Mouse (Mus musculus): ENCODE measurements around the gene Olfr270. TPM values are rescaled to one million over a fixed set of nuclear protein-coding genes. Genes with fewer than 3 reads are reported as not detected.

Olfr270 gene
- not detected in 2 replicates for polyA plus RNA-seq (2014; fragmentation: Nextera tagmentation; extraction: Ambion mirVana)

GRCm38 (mm10) chr4:52964247-52964646, at the start of gene Olfr270:
Olfr270 (plus strand) TSS chr4:52964547.
- H3K36me3 ChIP-seq (ENCODE audit: control insufficient read depth, insufficient read depth, low read length) = no peaks in the 10 kb centered on the region
- H3K9me3 ChIP-seq (ENCODE audit: control insufficient read depth, low read depth, low read length) = no peaks in the 10 kb centered on the region
- H3K4me3 ChIP-seq (ENCODE audit: low read depth, low read length) = no peak within 1 kb of the TSS
- H3K9ac ChIP-seq (replicated peaks; ENCODE audit: low read depth, low read length) = no peak within 1 kb of the TSS
- no peak within 1 kb of the TSS for H3K4me2 ChIP-seq (replicated peaks; ENCODE audit: low read depth, low read length)
- H3K27ac ChIP-seq (ENCODE audit: low read length) = no peak within 1 kb of the TSS
- no peaks in the 10 kb centered on the region for H3K4me1 ChIP-seq (ENCODE audit: control insufficient read depth, insufficient read depth, low read length)
- no peak for ATAC-seq (ENCODE audit: insufficient number of reproducible peaks, insufficient read depth, low FRiP score, low read depth)
- H3K27me3 ChIP-seq (ENCODE audit: control insufficient read depth, insufficient read depth, low read length) = no peaks in the 10 kb centered on the region

GRCm38 (mm10) chr4:52916659-52917310, 47.6 kb upstream of the Olfr270 start:
- Histone ChIP-seq H3K27me3 (ENCODE audit: control insufficient read depth, insufficient read depth, low read length) (no peaks in the 10 kb centered on the region), H3K9ac (replicated peaks; ENCODE audit: low read depth, low read length) (no peak overlapping the region), H3K4me2 (replicated peaks; ENCODE audit: low read depth, low read length) (no peak overlapping the region), H3K4me1 (ENCODE audit: control insufficient read depth, insufficient read depth, low read length) (no peaks in the 10 kb centered on the region), H3K9me3 (ENCODE audit: control insufficient read depth, low read depth, low read length) (no peaks in the 10 kb centered on the region), H3K36me3 (ENCODE audit: control insufficient read depth, insufficient read depth, low read length) (no peaks in the 10 kb centered on the region), H3K4me3 (ENCODE audit: low read depth, low read length) (no peak overlapping the region), H3K27ac (ENCODE audit: low read length) (no peak overlapping the region)
- no peak for ATAC-seq (ENCODE audit: insufficient number of reproducible peaks, insufficient read depth, low FRiP score, low read depth)
- WGBS = 79% methylated on average over 6 of the region's 6 CpGs

GRCm38 (mm10) chr4:52917311-52917688, 47.0 kb upstream of the Olfr270 start:
- H3K9ac ChIP-seq (replicated peaks; ENCODE audit: low read depth, low read length) = no peak overlapping the region
- H3K36me3 ChIP-seq (ENCODE audit: control insufficient read depth, insufficient read depth, low read length) = no peaks in the 10 kb centered on the region
- ATAC-seq (ENCODE audit: insufficient number of reproducible peaks, insufficient read depth, low FRiP score, low read depth) = no peak
- WGBS = 94% methylated on average over 2 of the region's 2 CpGs
- H3K4me2 ChIP-seq (replicated peaks; ENCODE audit: low read depth, low read length) = no peak overlapping the region
- no peak overlapping the region for H3K27ac ChIP-seq (ENCODE audit: low read length)
- no peaks in the 10 kb centered on the region for H3K9me3 ChIP-seq (ENCODE audit: control insufficient read depth, low read depth, low read length)
- no peaks in the 10 kb centered on the region for H3K4me1 ChIP-seq (ENCODE audit: control insufficient read depth, insufficient read depth, low read length)
- H3K27me3 ChIP-seq (ENCODE audit: control insufficient read depth, insufficient read depth, low read length) = no peaks in the 10 kb centered on the region
- H3K4me3 ChIP-seq (ENCODE audit: low read depth, low read length) = no peak overlapping the region

- whole genome bisulfite sequencing = 83% methylated on average over 2 of the region's 2 CpGs
- Histone ChIP-seq H3K9ac (replicated peaks; ENCODE audit: low read depth, low read length) (no peak within 1 kb of the TSS), H3K4me2 (replicated peaks; ENCODE audit: low read depth, low read length) (no peak within 1 kb of the TSS), H3K27me3 (ENCODE audit: control insufficient read depth, insufficient read depth, low read length) (no peaks in the 10 kb centered on the region), H3K36me3 (ENCODE audit: control insufficient read depth, insufficient read depth, low read length) (no peaks in the 10 kb centered on the region), H3K9me3 (ENCODE audit: control insufficient read depth, low read depth, low read length) (no peaks in the 10 kb centered on the region), H3K4me3 (ENCODE audit: low read depth, low read length) (no peak within 1 kb of the TSS), H3K27ac (ENCODE audit: low read length) (no peak within 1 kb of the TSS), H3K4me1 (ENCODE audit: control insufficient read depth, insufficient read depth, low read length) (no peaks in the 10 kb centered on the region)
- ATAC-seq (ENCODE audit: insufficient number of reproducible peaks, insufficient read depth, low FRiP score, low read depth) = no peak
Measured at GRCm38 (mm10) chr4:52919078-52919477, 45.3 kb upstream of the Olfr270 start, which contains the start of gene Olfr272. Olfr272 (minus strand) TSS chr4:52919178.

- Histone ChIP-seq H3K27me3 (ENCODE audit: control insufficient read depth, insufficient read depth, low read length) (no peaks in the 10 kb centered on the region), H3K4me2 (replicated peaks; ENCODE audit: low read depth, low read length) (no peak overlapping the region), H3K9me3 (ENCODE audit: control insufficient read depth, low read depth, low read length) (no peaks in the 10 kb centered on the region), H3K4me1 (ENCODE audit: control insufficient read depth, insufficient read depth, low read length) (no peaks in the 10 kb centered on the region), H3K4me3 (ENCODE audit: low read depth, low read length) (no peak overlapping the region), H3K27ac (ENCODE audit: low read length) (no peak overlapping the region), H3K9ac (replicated peaks; ENCODE audit: low read depth, low read length) (no peak overlapping the region), H3K36me3 (ENCODE audit: control insufficient read depth, insufficient read depth, low read length) (no peaks in the 10 kb centered on the region)
- no peak for ATAC-seq (ENCODE audit: insufficient number of reproducible peaks, insufficient read depth, low FRiP score, low read depth)
- 86% methylated on average over 4 of the region's 4 CpGs for WGBS
Measured at GRCm38 (mm10) chr4:52930480-52930879, 33.9 kb upstream of the Olfr270 start.

- Histone ChIP-seq H3K27ac (ENCODE audit: low read length) (no peak overlapping the region), H3K4me2 (replicated peaks; ENCODE audit: low read depth, low read length) (no peak overlapping the region), H3K27me3 (ENCODE audit: control insufficient read depth, insufficient read depth, low read length) (no peaks in the 10 kb centered on the region), H3K36me3 (ENCODE audit: control insufficient read depth, insufficient read depth, low read length) (no peaks in the 10 kb centered on the region), H3K9ac (replicated peaks; ENCODE audit: low read depth, low read length) (no peak overlapping the region), H3K4me1 (ENCODE audit: control insufficient read depth, insufficient read depth, low read length) (no peaks in the 10 kb centered on the region), H3K4me3 (ENCODE audit: low read depth, low read length) (no peak overlapping the region), H3K9me3 (ENCODE audit: control insufficient read depth, low read depth, low read length) (no peaks in the 10 kb centered on the region)
- no peak for ATAC-seq (ENCODE audit: insufficient number of reproducible peaks, insufficient read depth, low FRiP score, low read depth)
Measured at GRCm38 (mm10) chr4:52946665-52947064, 17.7 kb upstream of the Olfr270 start.

GRCm38 (mm10) chr4:52949005-52949404, 15.3 kb upstream of the Olfr270 start:
- no peaks in the 10 kb centered on the region for H3K27me3 ChIP-seq (ENCODE audit: control insufficient read depth, insufficient read depth, low read length)
- H3K27ac ChIP-seq (ENCODE audit: low read length) = no peak overlapping the region
- no peak overlapping the region for H3K4me2 ChIP-seq (replicated peaks; ENCODE audit: low read depth, low read length)
- no peaks in the 10 kb centered on the region for H3K4me1 ChIP-seq (ENCODE audit: control insufficient read depth, insufficient read depth, low read length)
- WGBS = 75% methylated on average over 2 of the region's 2 CpGs
- H3K36me3 ChIP-seq (ENCODE audit: control insufficient read depth, insufficient read depth, low read length) = no peaks in the 10 kb centered on the region
- ATAC-seq (ENCODE audit: insufficient number of reproducible peaks, insufficient read depth, low FRiP score, low read depth) = no peak
- H3K4me3 ChIP-seq (ENCODE audit: low read depth, low read length) = no peak overlapping the region
- H3K9me3 ChIP-seq (ENCODE audit: control insufficient read depth, low read depth, low read length) = no peaks in the 10 kb centered on the region
- no peak overlapping the region for H3K9ac ChIP-seq (replicated peaks; ENCODE audit: low read depth, low read length)

- Histone ChIP-seq H3K27ac (ENCODE audit: low read length) (no peak overlapping the region), H3K4me3 (ENCODE audit: low read depth, low read length) (no peak overlapping the region), H3K4me1 (ENCODE audit: control insufficient read depth, insufficient read depth, low read length) (no peaks in the 10 kb centered on the region), H3K36me3 (ENCODE audit: control insufficient read depth, insufficient read depth, low read length) (no peaks in the 10 kb centered on the region), H3K27me3 (ENCODE audit: control insufficient read depth, insufficient read depth, low read length) (no peaks in the 10 kb centered on the region), H3K9ac (replicated peaks; ENCODE audit: low read depth, low read length) (no peak overlapping the region), H3K9me3 (ENCODE audit: control insufficient read depth, low read depth, low read length) (no peaks in the 10 kb centered on the region), H3K4me2 (replicated peaks; ENCODE audit: low read depth, low read length) (no peak overlapping the region)
- no peak; the same call in 1 of the 2 replicates for ATAC-seq (ENCODE audit: insufficient number of reproducible peaks, insufficient read depth, low FRiP score, low read depth)
- 30% methylated on average over 4 of the region's 4 CpGs for WGBS
Measured at GRCm38 (mm10) chr4:52958693-52959092, 5.7 kb upstream of the Olfr270 start.

GRCm38 (mm10) chr4:52985216-52985615, 20.9 kb downstream of the Olfr270 start:
- Histone ChIP-seq H3K36me3 (ENCODE audit: control insufficient read depth, insufficient read depth, low read length) (no peaks in the 10 kb centered on the region), H3K4me3 (ENCODE audit: low read depth, low read length) (no peak overlapping the region), H3K4me2 (replicated peaks; ENCODE audit: low read depth, low read length) (no peak overlapping the region), H3K4me1 (ENCODE audit: control insufficient read depth, insufficient read depth, low read length) (no peaks in the 10 kb centered on the region), H3K27ac (ENCODE audit: low read length) (no peak overlapping the region), H3K9ac (replicated peaks; ENCODE audit: low read depth, low read length) (no peak overlapping the region), H3K27me3 (ENCODE audit: control insufficient read depth, insufficient read depth, low read length) (no peaks in the 10 kb centered on the region), H3K9me3 (ENCODE audit: control insufficient read depth, low read depth, low read length) (no peaks in the 10 kb centered on the region)
- no peak for ATAC-seq (ENCODE audit: insufficient number of reproducible peaks, insufficient read depth, low FRiP score, low read depth)
- WGBS = 66% methylated on average over 2 of the region's 2 CpGs
